Mouse (Mus musculus) kidney, postnatal 10 days (tissue): Measurements from ENCODE around the gene Cyp2d22.
"Not testable (repeated sequence)": the region's sequence is repeated elsewhere in the genome, so short reads cannot be mapped to it uniquely, and the experiment has no call there.

ENCODE experiments used
- DNase-seq: peaks from one replicate; pipeline ENCODE4 v3.0.0; 2021; ENCODE audit warnings: mixed read lengths

Cyp2d22 gene

GRCm38 (mm10) chr15:82379871-82380713 lies at the start of gene Cyp2d22:
Gene Cyp2d22 (minus strand): TSS chr15:82380260.
- DNase-seq: peak; percentile 79

DNA sequence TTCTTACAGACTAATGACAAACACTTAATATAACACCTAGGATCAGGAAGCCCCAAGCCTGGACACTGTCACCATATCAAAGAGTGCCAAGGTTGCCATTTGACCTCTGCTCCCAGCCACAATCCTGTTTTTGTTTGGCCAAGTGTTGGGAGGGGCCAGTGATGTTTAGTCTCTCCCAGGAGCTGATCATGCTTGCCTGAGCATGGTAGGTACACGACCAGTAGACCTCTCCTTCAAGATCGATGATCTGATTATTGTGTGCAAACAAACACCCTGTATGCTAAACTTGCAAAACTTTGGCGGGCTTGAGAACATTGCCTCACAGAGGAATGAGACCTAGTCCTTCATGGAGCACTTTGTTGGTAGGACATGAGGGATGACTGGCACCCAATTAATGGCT lies 43.4 kb upstream of the Cyp2d22 start:
- no peak for DNase-seq

DNA sequence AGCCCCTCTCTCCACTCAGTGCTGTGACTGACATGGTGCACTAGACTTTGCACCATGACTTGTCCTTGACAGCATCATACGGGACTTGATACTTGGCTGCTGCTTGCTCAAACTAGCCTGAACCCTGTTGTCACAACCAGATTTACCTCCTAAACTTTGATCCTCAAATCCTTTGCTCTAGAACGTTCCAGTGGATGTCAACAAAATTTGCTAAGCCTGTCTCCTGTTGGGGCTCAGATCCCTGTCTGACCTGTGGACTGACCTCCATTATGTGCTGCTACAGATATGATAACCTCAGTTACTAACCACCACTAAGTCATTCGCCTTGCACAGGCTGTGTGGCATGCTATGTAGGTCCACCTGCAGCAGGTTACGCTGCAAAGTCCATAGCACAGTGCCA lies 42.9 kb upstream of the Cyp2d22 start:
- DNase-seq: no peak

DNA sequence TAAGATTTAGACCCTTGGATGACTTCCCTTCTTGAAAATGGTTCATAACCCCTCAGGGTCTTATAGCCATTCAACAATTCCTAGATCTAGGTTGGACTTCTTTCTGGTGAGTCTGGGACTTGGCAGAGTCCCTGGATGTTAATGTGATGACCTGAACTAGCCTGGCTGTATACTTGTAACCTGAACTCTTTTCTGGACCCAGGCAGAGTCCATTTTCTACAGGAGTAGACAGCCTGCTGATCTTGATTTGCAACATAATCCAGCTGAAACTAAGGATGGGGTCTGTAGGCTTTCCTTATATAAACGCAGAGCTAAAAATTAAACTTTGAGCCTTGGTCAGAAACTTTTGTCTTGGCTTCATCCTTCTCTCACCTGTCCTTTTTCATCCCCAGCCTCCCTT lies 38.6 kb upstream of the Cyp2d22 start:
- DNase-seq: no peak

DNA sequence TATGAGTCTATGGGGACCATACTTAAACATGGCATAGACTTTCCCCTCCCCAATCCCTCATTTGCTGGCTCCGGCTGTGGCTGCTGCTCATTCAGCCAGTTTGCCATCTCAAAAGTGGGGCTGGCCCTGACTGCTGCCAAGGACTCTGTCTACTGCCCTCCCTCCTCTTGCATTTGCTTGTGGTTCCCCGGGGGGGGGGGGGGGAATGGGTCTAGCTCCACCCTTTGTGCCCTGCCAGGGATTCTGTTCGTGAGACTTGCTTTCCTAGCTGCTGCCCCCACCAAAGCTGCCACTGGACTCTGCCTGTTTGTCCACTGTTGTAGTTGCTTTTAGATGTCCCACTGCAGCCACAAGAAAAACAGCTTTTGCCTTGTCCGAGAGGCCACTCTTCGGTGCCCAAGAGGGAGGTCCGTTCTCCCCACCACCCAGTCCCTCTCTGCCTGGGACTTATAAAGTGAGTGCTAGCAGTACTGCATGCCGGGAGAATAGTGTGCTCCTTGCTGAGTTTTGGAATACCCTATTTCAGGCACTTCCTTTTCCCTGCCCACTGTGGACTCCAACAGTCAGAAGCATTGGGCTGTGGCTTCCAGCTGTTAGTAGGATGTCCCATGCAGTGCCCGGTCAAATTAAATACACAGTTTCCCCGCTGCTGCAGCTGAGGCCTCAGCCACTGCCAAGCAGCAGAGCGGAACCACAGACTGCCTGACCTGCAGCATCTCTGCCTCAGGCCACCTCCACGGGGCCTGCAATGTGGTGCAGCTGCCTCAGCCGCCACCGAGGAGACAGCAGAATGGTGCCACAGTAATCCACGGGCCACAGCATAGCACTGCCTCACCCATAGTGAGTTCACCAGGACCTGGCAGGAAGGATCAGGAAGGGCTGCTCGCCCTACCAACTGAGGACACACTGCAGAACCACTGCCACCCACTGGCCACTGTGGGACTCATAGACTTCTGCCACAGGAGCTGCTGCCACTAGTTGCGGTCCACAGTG lies 37.0 kb upstream of the Cyp2d22 start:
- DNase-seq: peak; percentile 92

- DNase-seq: no peak
Measured at GRCm38 (mm10) chr15:82407536-82407935, 27.5 kb upstream of the Cyp2d22 start.

- DNase-seq: no peak
Measured at GRCm38 (mm10) chr15:82406981-82407380, 26.9 kb upstream of the Cyp2d22 start, which contains the start of gene Cyp2d10. Gene Cyp2d10 (minus strand): TSS chr15:82407195.

- no peak for DNase-seq
Measured at GRCm38 (mm10) chr15:82404163-82404562, 24.1 kb upstream of the Cyp2d22 start.

GRCm38 (mm10) chr15:82403606-82404005 lies 23.5 kb upstream of the Cyp2d22 start:
- DNase-seq: no peak

GRCm38 (mm10) chr15:82402741-82403140 lies 22.7 kb upstream of the Cyp2d22 start:
- DNase-seq: no peak

GRCm38 (mm10) chr15:82402106-82402505 lies 22.0 kb upstream of the Cyp2d22 start:
- DNase-seq: no peak

GRCm38 (mm10) chr15:82401516-82401915 lies 21.5 kb upstream of the Cyp2d22 start:
- no peak for DNase-seq

DNA sequence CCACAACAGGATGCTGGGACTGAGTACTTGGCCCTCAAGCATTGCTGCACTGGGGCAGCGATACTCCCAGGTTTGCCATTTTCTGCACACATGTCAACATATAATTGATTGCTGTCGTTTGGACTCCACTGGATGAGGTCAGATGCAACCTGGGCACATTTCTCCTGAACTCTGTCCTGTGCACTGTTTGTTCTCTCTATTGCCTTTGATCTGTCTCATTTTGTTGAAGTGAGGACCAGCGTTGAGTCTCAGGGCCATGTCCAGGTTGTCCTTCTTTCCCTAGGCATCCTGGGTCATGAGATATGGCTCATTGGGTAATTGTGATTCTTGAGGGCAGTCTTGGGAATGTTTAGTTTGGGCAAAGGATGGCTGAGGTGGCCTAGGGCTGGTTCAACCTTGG lies 15.9 kb upstream of the Cyp2d22 start:
- not testable (repeated sequence) for DNase-seq

GRCm38 (mm10) chr15:82393922-82394321 lies 13.9 kb upstream of the Cyp2d22 start, which contains the start of gene Cyp2d11:
Gene Cyp2d11 (minus strand): TSS chr15:82394022.
- DNase-seq: not testable (repeated sequence)

GRCm38 (mm10) chr15:82389916-82390315 lies 9.9 kb upstream of the Cyp2d22 start:
- DNase-seq: not testable (repeated sequence)

DNA sequence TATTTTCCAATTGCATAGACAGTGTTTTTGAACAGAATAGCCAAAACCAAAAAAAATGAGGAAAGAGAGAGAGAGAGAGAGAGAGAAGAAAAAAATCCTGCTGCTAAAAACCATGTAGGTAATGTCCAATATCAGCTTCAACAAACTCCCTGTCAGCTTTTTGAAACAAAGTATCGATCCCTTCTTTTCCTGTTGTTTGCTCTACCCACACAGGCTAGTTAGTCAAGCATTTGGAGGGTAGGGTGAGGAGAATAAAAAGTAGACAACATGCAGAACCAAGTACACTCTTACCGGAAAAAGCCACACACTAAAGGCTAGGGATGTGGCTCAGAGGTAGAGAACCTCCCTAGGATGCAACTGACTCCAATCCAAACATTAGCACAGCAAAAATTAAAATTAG lies 5.7 kb upstream of the Cyp2d22 start:
- no peak for DNase-seq

- DNase-seq: no peak
Measured at GRCm38 (mm10) chr15:82382441-82382840, 2.4 kb upstream of the Cyp2d22 start.

DNA sequence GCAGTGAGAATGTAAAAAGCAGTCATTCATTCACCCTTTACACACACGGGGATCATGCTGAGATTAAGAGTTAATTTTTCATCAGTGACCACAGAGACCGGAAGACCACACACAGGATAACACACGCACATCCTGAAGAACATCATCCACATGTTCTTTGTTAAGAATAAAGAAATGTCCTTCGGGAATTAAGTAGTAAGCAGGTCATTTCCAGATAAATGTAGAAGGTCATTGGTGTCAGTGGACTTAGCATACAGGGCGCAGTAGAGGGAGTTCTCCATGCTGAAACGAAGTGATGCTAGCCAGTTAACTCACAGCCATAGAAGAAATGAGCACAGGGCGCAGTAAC lies 628 bp upstream of the Cyp2d22 start:
- no peak for DNase-seq

DNA sequence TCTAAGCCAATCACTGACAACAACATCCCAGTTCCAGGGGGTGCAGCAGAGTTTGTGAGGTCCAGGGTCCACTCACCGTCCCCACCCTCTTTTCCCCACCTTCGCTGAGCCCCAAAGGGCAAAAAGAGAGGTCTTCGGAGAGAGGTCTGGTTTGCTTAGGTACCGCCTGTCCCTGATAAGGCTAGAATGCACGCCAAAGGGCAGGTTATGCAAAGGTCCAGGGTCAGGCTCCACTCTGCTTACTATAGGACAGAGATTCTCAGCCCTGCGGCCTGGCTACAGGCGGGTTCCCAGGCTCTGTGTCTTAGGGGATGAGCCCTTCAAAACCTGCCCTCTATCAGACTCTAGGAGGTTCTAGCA lies 569 bp downstream of the Cyp2d22 start:
- no peak for DNase-seq

DNA sequence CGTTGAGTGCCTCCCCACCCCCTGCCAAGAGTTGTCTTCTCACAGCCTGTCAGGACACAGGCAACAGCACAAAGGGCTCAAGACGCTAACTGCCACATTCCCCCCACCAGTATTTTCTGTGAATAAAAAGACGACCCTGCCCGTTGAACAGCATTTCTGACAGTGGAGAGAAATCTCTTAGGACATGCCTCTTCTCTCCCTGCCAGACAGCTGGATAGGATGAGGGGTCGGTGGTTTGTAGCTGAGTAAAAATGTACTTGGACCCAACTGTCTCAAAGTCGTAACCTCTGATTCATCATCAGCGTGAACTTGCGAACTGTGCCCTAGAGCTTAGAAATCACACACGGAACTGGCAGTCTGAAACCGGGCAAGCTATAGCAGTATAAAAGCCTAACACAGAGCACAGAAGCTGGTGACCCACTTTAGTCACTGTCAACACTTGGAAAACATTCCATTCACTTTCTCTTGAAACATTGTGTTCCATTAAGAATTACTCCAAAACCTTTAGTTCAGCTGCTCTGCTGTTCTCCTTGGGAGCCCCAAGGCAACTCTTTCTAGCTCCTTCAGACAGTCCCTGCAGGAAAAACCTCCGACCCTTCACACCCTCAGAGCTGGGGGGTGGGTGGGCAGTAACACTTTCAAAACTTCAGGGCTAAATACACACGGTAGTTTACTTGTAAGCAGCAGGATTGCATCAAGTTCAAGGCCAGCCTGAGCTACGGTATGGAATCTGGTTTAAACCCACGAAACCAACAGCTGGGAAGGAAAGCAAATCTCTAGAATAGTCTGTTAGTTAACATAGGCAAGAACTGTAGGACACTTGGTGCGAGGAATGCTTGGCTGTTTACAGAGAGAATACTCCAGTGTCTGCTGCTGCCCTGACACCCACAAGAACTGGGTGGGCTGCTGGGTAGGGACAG lies 1.5 kb downstream of the Cyp2d22 start:
- peak; percentile 23 for DNase-seq

DNA sequence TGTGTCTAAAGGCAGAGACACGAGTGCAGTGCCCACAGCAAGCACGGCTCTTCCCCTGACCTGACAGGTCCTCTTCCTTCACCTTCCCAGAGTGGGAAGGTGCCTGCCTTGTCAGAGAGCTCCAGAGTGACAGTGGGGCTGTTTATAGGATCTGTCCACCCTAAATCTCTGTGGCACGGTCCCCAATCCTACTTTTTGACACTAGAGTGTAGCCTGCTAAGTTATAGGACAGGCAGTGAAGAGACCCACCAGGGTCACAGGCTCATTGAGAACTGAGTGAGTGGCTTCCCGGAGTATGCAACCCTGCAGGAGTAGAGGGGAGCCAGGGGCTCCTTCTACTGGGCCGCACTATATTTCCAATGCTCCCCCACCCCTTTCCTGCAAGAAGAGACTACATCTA lies 2.4 kb downstream of the Cyp2d22 start:
- DNase-seq: peak; percentile 7

GRCm38 (mm10) chr15:82376393-82377138 lies 3.5 kb downstream of the Cyp2d22 start:
- peak; percentile 74 for DNase-seq
